Mouse (Mus musculus) G1E (cell line): Measurements from ENCODE around the gene Sema7a.

ENCODE experiments used
- CTCF ChIP-seq: IDR thresholded peaks from 2 replicates; pipeline ENCODE4 v1.5.1; 2012; ENCODE audit warnings: low read depth, low read length, inconsistent platforms, mixed read lengths
- GATA1 ChIP-seq: IDR thresholded peaks from 2 replicates; pipeline ENCODE4 v1.6.1; 2012; ENCODE audit warnings: borderline replicate concordance, low read length, inconsistent platforms, mixed read lengths

- no peak for TF ChIP-seq CTCF
- TF ChIP-seq GATA1, result no peak
These were observed 46.4 kb downstream of the Sema7a start for GRCm38 (mm10) chr9:57986293-57986692.
